Mouse (Mus musculus): ENCODE results near the gene Slc26a9. TPM values are rescaled to one million over a fixed set of nuclear protein-coding genes. Genes with fewer than 3 reads are reported as not detected.
A peak's percentile ranks its signal among the peaks of the same experiment; 100 is the strongest.

Slc26a9 gene
- polyA plus RNA-seq (2015; fragmentation: Nextera tagmentation; extraction: Ambion mirVana): 0.08 and 0.14 TPM in 2 replicates

GRCm38 (mm10) chr1:131743868-131744464 is at the start of gene Slc26a9:
Gene Slc26a9 (plus strand): TSS chr1:131744022.
- DNase-seq (ENCODE audit: low spot score): no peak

GRCm38 (mm10) chr1:131695308-131695707 is 48.5 kb upstream of the Slc26a9 start:
- DNase-seq (ENCODE audit: low spot score): no peak

DNA sequence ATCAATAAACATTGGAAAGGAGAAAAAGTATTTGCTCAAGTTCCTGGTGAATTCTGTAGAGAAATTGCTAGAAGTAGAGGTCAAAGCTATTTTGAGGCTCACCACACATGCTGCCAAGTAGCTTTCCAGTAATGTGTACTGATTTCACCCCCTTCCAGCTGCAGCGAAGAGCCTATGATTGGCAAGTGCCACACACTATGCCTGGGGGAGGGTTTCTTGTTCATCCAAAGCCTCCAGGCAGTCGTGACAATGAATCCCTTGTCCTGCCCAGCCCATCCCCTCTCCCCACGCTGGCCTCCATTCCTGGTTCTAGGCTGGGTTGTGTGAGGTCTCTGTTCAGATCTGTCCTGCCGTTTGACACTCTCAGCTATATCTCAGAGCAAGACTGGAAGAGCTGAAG is 47.5 kb upstream of the Slc26a9 start:
- DNase-seq (ENCODE audit: low spot score): no peak

GRCm38 (mm10) chr1:131698770-131699169 is 45.1 kb upstream of the Slc26a9 start:
- no peak for DNase-seq (ENCODE audit: low spot score)

GRCm38 (mm10) chr1:131699642-131700041 is 44.2 kb upstream of the Slc26a9 start:
- no peak for DNase-seq (ENCODE audit: low spot score)

DNA sequence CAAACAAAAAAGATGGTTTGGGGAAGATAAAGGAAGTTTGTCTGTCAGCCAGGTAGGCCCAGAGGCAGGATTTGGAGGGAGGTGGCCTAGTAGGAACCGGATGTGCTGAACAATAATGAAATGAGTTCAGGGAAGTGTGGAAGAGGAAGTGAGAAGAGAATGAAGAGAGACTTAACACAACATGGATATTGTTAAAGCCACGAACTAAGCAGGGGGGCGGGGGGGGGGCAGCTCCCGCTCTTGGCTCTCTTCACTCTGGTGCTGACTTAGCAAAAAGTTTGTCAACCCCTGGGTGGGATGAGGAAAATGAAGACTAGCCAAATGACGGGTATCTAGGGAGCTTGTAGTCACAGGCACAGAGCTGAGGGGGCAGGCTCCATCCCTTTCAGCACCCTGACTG is 43.4 kb upstream of the Slc26a9 start:
- no peak for DNase-seq (ENCODE audit: low spot score)

- DNase-seq (ENCODE audit: low spot score): no peak
Measured at GRCm38 (mm10) chr1:131701391-131701790, 42.4 kb upstream of the Slc26a9 start.

GRCm38 (mm10) chr1:131702094-131702766 is 41.6 kb upstream of the Slc26a9 start:
- no peak for DNase-seq (ENCODE audit: low spot score)

DNA sequence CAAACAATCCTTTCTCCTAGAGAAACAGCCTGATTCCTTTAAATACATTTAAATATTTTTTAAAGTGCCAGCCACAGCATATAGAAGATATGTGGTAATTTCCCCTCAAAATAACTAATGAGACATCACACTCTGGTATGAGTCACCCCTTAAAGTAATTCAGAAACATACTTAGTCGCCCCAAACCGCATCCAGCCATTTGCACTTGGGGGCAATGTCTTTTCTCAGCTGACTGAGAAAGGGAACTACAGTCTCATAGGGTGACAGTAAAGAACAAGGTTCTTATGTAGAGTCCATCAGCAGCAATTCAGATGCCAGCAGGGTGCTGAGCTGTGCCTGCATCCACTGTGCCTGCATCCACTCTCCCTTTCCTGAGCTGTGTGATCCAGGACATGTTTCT is 40.3 kb upstream of the Slc26a9 start:
- DNase-seq (ENCODE audit: low spot score): no peak

DNA sequence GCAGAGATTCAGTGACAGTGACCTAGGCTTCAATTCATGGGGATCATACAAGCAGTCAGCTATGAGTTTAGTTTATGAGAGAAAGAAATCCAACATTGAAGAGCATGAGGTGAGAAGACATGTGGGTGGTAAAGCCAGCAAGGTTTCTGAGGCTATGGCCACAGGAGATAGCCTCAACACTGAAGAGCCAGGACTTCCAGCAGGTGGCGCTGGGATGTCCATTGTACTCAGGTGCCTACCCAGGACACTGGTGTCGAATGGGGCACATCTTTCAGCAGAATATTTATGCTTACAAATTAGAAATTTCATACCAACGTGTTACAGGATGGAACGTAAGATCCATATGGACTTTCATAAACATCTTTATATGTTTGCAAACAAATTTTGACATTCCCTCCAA is 35.5 kb upstream of the Slc26a9 start:
- DNase-seq (ENCODE audit: low spot score): peak; percentile 53

- no peak for DNase-seq (ENCODE audit: low spot score)
Measured at GRCm38 (mm10) chr1:131711518-131711917, 32.3 kb upstream of the Slc26a9 start.

- DNase-seq (ENCODE audit: low spot score): peak; percentile 68
Measured at GRCm38 (mm10) chr1:131712386-131712785, 31.4 kb upstream of the Slc26a9 start.

GRCm38 (mm10) chr1:131714388-131715337 is 29.2 kb upstream of the Slc26a9 start:
- no peak for DNase-seq (ENCODE audit: low spot score)

DNA sequence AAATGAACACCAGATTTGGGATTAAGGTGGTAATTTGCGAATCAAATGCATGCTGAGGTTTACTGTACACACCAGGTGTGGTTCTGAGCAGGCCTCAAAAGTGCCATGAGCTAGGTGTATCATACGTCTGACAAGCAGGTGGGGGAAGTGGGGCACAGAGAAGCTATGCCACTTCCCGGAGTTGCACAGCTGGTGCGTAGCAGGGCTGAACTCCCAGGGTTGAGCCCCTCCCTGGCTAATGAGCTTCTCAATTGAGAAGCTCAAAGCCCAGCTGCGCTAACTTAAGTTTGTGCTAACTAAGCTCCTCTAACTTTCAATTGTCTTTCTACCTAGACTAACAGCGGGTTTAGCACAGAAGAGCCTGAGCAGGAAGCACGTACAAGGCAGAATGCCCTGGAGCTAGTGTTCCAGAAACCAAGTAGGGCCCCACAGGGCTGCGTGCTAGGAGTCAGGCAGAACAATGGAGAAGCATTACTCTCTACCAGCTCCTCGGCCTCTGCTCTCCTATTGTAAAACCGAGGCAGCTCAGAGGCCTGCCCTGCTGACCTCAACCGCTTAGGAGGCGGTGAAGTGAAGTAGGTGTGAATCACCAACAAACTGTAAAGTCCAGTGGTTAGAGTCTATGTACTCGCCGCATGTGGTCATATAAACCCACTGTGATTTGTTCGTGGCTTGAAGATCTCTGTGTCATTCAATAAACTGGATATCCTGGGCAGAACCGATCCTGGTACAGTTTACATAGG is 24.7 kb upstream of the Slc26a9 start:
- DNase-seq (ENCODE audit: low spot score): peak; percentile 62

- DNase-seq (ENCODE audit: low spot score): no peak
Measured at GRCm38 (mm10) chr1:131721989-131722388, 21.8 kb upstream of the Slc26a9 start.

DNA sequence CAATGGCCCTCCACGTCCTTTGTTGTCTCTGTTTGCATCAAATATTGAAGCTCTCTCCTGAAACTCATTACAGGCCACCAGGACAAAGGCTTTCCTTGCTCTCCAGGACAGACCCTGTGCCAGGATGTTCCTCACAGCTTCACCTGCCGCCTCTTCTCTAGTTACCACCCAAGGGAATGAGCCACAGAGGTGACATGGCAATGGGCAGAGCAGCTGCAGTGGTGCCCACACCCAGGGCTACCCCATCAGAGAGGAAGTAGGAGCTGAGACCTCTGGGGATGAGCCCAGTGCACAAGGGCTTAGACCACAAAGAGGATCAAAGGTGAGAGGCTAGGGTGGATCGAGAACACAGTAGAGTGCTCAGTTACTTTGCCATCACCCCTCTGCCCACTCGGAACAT is 20.3 kb upstream of the Slc26a9 start:
- no peak for DNase-seq (ENCODE audit: low spot score)

- no peak for DNase-seq (ENCODE audit: low spot score)
Measured at GRCm38 (mm10) chr1:131726586-131726985, 17.2 kb upstream of the Slc26a9 start.

DNA sequence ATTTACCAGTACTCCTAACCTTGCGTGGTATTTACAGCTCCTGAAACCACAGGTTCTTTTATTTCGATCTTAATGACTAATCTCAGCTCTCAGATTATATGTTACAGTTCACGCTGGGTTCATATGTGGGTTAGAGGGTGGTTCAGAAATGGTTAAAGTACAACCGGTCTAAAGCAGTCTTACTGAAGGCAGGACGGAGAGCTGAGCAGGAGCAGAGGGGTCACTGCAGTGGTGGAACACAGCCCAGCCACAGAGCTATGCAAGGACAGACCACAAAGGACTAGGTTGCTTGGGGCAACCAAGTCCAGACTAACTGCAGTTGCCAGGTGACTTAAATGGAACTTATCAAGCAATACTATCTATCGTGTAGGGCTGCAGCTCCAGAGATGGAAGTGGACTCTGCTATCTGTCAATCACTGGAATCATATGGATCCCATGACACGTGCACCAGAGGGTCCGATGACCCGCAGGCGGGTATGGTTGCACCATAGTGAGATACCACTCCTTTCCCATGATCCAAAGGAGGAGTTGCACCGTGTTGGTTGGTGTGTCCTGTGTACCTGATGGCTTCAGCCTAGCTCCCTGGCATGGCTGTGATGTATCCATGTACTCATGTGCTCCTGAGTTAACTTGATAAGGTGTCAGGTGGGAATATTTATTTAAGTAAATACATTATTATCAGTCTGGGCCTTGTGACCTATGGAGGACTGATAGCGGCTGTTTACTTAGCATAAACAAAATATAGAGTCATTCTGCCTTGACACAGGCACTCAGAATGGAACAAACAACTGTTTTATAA is 13.0 kb upstream of the Slc26a9 start:
- DNase-seq (ENCODE audit: low spot score): no peak

DNA sequence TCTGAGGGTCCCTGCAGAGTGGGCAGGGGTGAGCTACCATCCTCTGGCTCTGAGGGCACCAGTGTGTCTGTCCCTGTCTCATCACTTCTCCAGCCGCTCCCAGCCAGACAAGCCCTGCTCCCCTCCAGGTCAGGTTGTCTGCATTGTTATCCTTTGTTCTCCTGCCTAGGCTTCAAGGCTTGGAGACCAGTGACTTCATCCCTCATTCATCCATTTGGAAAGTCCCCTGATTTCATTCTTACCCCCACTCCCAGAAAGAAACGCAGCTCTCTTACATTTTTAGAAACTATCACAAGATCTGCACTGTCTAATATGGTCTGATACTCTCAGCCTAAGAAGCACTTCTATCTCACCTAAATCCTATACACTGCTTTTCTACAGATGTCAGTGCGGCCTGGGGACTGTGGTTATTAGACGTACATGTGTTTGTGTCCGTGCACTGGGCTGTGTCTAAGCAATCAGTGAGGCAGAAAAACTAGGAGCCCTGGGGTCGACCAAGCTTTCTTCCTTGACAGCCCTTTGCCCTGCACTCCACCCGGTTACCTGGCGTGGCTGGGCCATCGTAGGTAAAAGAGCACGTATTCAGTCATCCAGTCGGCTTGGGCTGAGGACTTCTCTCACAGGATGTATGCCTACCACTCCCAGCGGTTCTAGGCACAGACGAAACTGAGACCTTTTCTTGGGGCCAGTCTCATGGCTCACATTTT is 10.2 kb upstream of the Slc26a9 start:
- DNase-seq (ENCODE audit: low spot score): no peak

Data from thymus, postnatal 0 days (tissue).